Mouse (Mus musculus) MEL (cell line): ENCODE measurements around the gene Cdh4. TPM values are rescaled to one million over a fixed set of nuclear protein-coding genes. Genes with fewer than 3 reads are reported as not detected.

ENCODE experiments used
- DNase-seq: peaks from one replicate; pipeline ENCODE4 v3.0.0; 2011; ENCODE audit warnings: low read depth, low spot score
- H3K27ac ChIP-seq: 2 replicates; pipeline ENCODE4 v1.5.1; 2012; ENCODE audit warnings: low read depth, mild to moderate bottlenecking, control low read depth, low read length, moderate library complexity; ENCODE audit not compliant: control insufficient read depth
- H3K27me3 ChIP-seq, 2 experiments: fragments of 150-350 bp in 1 of 2; sonication (generic) in 1 of 2; 2 replicates each; pipeline ENCODE4 v1.6.1; 2012; ENCODE audit warnings: low read length in 2 of 2, mild to moderate bottlenecking in 2 of 2, improper control_type of control experiment in 1 of 2, moderate library complexity in 1 of 2; ENCODE audit not compliant: insufficient read depth in 2 of 2, control insufficient read depth in 1 of 2
- H3K36me3 ChIP-seq, 2 experiments: 2 replicates each; pipeline ENCODE4 v1.6.1; 2012 to 2014; ENCODE audit warnings: low read length in 2 of 2, improper control_type of control experiment in 1 of 2, inconsistent platforms in 1 of 2, mild to moderate bottlenecking in 1 of 2; ENCODE audit not compliant: insufficient read depth in 2 of 2, control insufficient read depth in 1 of 2
- H3K4me1 ChIP-seq, 2 experiments: fragments of 150-350 bp in 1 of 2; sonication (generic) in 1 of 2; 2 replicates each; pipeline ENCODE4 v1.6.1; 2012; ENCODE audit warnings: low read length in 2 of 2, improper control_type of control experiment in 1 of 2, mild to moderate bottlenecking in 1 of 2; ENCODE audit not compliant: insufficient read depth in 2 of 2, control insufficient read depth in 1 of 2
- H3K4me3 ChIP-seq, 2 experiments: fragments of 150-350 bp in 1 of 2; sonication (generic) in 1 of 2; 2 replicates each; pipeline ENCODE4 v1.5.1; 2012; ENCODE audit warnings: low read depth in 2 of 2, low read length in 2 of 2, mild to moderate bottlenecking in 2 of 2, moderate library complexity in 2 of 2, control low read depth in 1 of 2, improper control_type of control experiment in 1 of 2; ENCODE audit not compliant: control insufficient read depth in 1 of 2, insufficient read depth in 1 of 2
- H3K79me2 ChIP-seq: 2 replicates; pipeline ENCODE4 v1.6.1; 2012; ENCODE audit warnings: mild to moderate bottlenecking, low read length, moderate library complexity; ENCODE audit not compliant: control insufficient read depth, poor library complexity, insufficient read depth
- H3K9ac ChIP-seq: 2 replicates; pipeline ENCODE4 v1.6.1; 2012; ENCODE audit warnings: low read depth, mild to moderate bottlenecking, control low read depth, low read length, moderate library complexity; ENCODE audit not compliant: control insufficient read depth, poor library complexity, severe bottlenecking
- H3K9me3 ChIP-seq: fragments of 150-350 bp; sonication (generic); replicated peaks from 2 replicates; pipeline ENCODE4 v1.6.1; 2012; ENCODE audit warnings: mild to moderate bottlenecking, low read length, improper control_type of control experiment, moderate library complexity; ENCODE audit not compliant: insufficient read depth
- ELF1 ChIP-seq: IDR thresholded peaks from 2 replicates; pipeline ENCODE4 v1.6.1; 2014; ENCODE audit warnings: low read depth, mild to moderate bottlenecking, inconsistent platforms, low read length, improper control_type of control experiment, moderate library complexity
- ETS1 ChIP-seq: IDR thresholded peaks from 2 replicates; pipeline ENCODE4 v1.6.1; 2012; ENCODE audit warnings: low read depth, mild to moderate bottlenecking, inconsistent platforms, low read length, improper control_type of control experiment, moderate library complexity
- GATA1 ChIP-seq: IDR thresholded peaks from 2 replicates; pipeline ENCODE4 v1.6.1; 2011; ENCODE audit warnings: low read depth, low read length, improper control_type of control experiment
- HCFC1 ChIP-seq: IDR thresholded peaks from 2 replicates; pipeline ENCODE4 v1.6.1; 2012; ENCODE audit warnings: low read depth, mild to moderate bottlenecking, inconsistent platforms, low read length, improper control_type of control experiment, moderate library complexity
- KAT2A ChIP-seq: conservative IDR thresholded peaks from 2 replicates; pipeline ENCODE4 v1.6.1; 2012; ENCODE audit warnings: low read depth, low read length, improper control_type of control experiment, inconsistent platforms
- MAX ChIP-seq: IDR thresholded peaks from 2 replicates; pipeline ENCODE4 v1.6.1; 2011; ENCODE audit warnings: low read length, improper control_type of control experiment
- POLR2A ChIP-seq, 2 experiments: IDR thresholded peaks; 2 replicates each; pipeline ENCODE4 v1.6.1; 2011 to 2012; ENCODE audit warnings: low read length in 2 of 2, mild to moderate bottlenecking in 2 of 2, control low read depth in 1 of 2, improper control_type of control experiment in 1 of 2, low read depth in 1 of 2, moderate library complexity in 1 of 2; ENCODE audit not compliant: control insufficient read depth in 1 of 2, insufficient read depth in 1 of 2, poor library complexity in 1 of 2
- POLR2AphosphoS5 ChIP-seq: IDR thresholded peaks from 2 replicates; pipeline ENCODE4 v1.6.1; 2012; ENCODE audit warnings: low read depth, borderline replicate concordance, mild to moderate bottlenecking, inconsistent platforms, low read length, moderate library complexity, mixed read lengths
- SIN3A ChIP-seq: IDR thresholded peaks from 2 replicates; pipeline ENCODE4 v1.6.1; 2012; ENCODE audit warnings: low read length, improper control_type of control experiment, inconsistent platforms
- TAL1 ChIP-seq: IDR thresholded peaks from 2 replicates; pipeline ENCODE4 v1.6.1; 2012; ENCODE audit warnings: mild to moderate bottlenecking, inconsistent platforms, low read length, moderate library complexity, mixed read lengths
- TBP ChIP-seq: IDR thresholded peaks from 2 replicates; pipeline ENCODE4 v1.8.0; 2011; ENCODE audit warnings: low read depth, low read length, improper control_type of control experiment
- USF1 ChIP-seq: IDR thresholded peaks from 2 replicates; pipeline ENCODE4 v1.6.1; 2014; ENCODE audit warnings: low read depth, mild to moderate bottlenecking, inconsistent platforms, low read length, improper control_type of control experiment, moderate library complexity
- USF2 ChIP-seq, 2 experiments: IDR thresholded peaks; 2 replicates each; pipeline ENCODE4 v1.6.1; 2011 to 2012; ENCODE audit warnings: improper control_type of control experiment in 2 of 2, low read length in 2 of 2, borderline replicate concordance in 1 of 2, inconsistent platforms in 1 of 2, low read depth in 1 of 2, mild to moderate bottlenecking in 1 of 2; ENCODE audit not compliant: insufficient read depth in 1 of 2
- ZC3H11A ChIP-seq: IDR thresholded peaks from 2 replicates; pipeline ENCODE4 v1.6.1; 2012; ENCODE audit warnings: low read depth, mild to moderate bottlenecking, inconsistent platforms, low read length, improper control_type of control experiment
- ZKSCAN1 ChIP-seq: IDR thresholded peaks from 2 replicates; pipeline ENCODE4 v1.6.1; 2012; ENCODE audit warnings: low read depth, mild to moderate bottlenecking, inconsistent platforms, low read length, improper control_type of control experiment, moderate library complexity
- polyA plus RNA-seq, 2 experiments: library from polyadenylated mRNA; stranded (reverse) in 1 of 2; unstranded in 1 of 2; fragments of >175 nt in 1 of 2; fragments of >200 nt in 1 of 2; gene quantifications; 2 replicates each; pipeline versions ENCODE4 v1.2.1 to v1.2.4; 2012; ENCODE audit warnings: low replicate concordance in 2 of 2, low read depth in 1 of 2; ENCODE audit not compliant: insufficient read length in 2 of 2, insufficient read depth in 1 of 2, missing spikeins in 1 of 2
- total RNA-seq: library from RNA; depleted of rRNA; stranded (reverse); fragments of 300-350 nt; gene quantifications from 2 replicates; pipeline ENCODE4 v1.2.3, GENCODE M21; 2012

Gene Cdh4
- total and polyA plus RNA-seq, 3 experiments: not detected

GRCm38 (mm10) chr2:179937091-179937490 lies 494.9 kb downstream of the Cdh4 start:
- DNase-seq: no peak
- H3K9me3 ChIP-seq: no peaks in the 10 kb centered on the region
- no peak overlapping the region for H3K27ac ChIP-seq
- TF ChIP-seq TAL1 (no peak), POLR2AphosphoS5 (no peak), TBP (no peak), HCFC1 (no peak), MAX (no peak)
- no peaks in the 10 kb centered on the region for H3K27me3 ChIP-seq
- no peak overlapping the region for H3K9ac ChIP-seq
- H3K4me3 ChIP-seq: no peak overlapping the region
- H3K79me2 ChIP-seq: peaks cover 27% of the 10 kb centered on the region
- peaks cover 0 to 5% of the 10 kb centered on the region in 2 experiments; a peak in 2 of 4 replicates for H3K36me3 ChIP-seq
- peaks cover 0 to 3% of the 10 kb centered on the region in 2 experiments; a peak in 2 of 4 replicates for H3K4me1 ChIP-seq

DNA sequence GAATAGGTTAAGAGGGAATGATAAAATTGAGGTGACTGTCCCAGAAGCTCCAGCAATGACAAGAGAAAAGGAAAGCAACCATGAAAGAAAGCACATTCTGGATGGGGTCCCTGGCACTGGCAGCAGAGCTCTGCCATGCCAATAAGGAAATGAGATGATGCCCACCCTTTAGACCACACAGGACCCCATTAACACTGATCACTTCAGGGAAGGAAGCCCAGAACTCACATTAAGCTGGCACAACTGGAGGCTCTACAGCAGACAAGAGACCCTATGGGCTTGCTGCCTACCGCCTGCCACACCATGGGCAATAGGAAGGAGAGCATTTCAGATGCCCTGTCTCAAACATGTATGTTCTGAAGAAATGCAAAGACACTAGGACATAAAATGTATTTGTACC lies 499.5 kb downstream of the Cdh4 start:
- Histone ChIP-seq H3K9ac (no peak overlapping the region), H3K36me3 (peaks cover 0 to 3% of the 10 kb centered on the region in 2 experiments; a peak in 1 of 4 replicates), H3K27me3 (no peaks in the 10 kb centered on the region), H3K79me2 (peaks cover 67% of the 10 kb centered on the region), H3K4me1 (no peaks in the 10 kb centered on the region), H3K4me3 (no peak overlapping the region), H3K27ac (no peak overlapping the region), H3K9me3 (no peaks in the 10 kb centered on the region)
- DNase-seq: no peak
- TF ChIP-seq ZC3H11A: no peak
- TF ChIP-seq POLR2AphosphoS5: no peak
- no peak for TF ChIP-seq POLR2A (IDR thresholded peaks at IDR 0.05; ENCODE audit: control insufficient read depth in 1 of 2, insufficient read depth in 1 of 2, low read depth in 1 of 2, low read length in 2 of 2, poor library complexity in 1 of 2)
- no peak for TF ChIP-seq GATA1
- TF ChIP-seq USF2 (IDR thresholded peaks at IDR 0.05; ENCODE audit: borderline replicate concordance in 1 of 2, insufficient read depth in 1 of 2, low read depth in 1 of 2, low read length in 2 of 2): no peak

DNA sequence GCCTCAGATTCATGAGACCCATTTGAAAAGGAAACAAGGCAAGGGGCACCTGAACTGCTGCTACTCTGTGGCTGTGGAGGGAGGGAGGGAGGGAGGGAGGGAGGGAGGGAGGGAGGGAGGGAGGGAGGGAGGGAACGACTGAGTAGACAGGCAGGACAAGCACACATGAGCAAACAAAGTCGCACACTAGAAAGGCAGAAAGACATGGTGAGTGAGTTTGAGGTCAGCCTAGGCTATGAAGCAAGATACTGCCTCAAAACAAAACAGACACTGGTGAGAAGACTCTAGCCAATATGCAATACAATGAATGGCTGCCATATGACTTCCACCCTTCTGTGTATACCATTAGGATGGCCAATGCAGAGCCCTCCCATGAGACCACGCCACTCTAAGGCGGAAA lies 502.8 kb downstream of the Cdh4 start:
- H3K79me2 ChIP-seq: peaks cover 85% of the 10 kb centered on the region
- H3K27ac ChIP-seq: no peak overlapping the region
- H3K36me3 ChIP-seq: peaks cover 0 to 11% of the 10 kb centered on the region in 2 experiments; a peak in 2 of 4 replicates
- no peaks in the 10 kb centered on the region for H3K27me3 ChIP-seq
- H3K4me1 ChIP-seq: peaks cover 4 to 16% of the 10 kb centered on the region in 2 experiments
- no peak for TF ChIP-seq ETS1
- TF ChIP-seq SIN3A: no peak
- TF ChIP-seq MAX: no peak
- TF ChIP-seq USF1: no peak
- no peak for TF ChIP-seq TAL1
- no peak for TF ChIP-seq ZKSCAN1
- no peak for TF ChIP-seq KAT2A
- TF ChIP-seq ELF1: no peak
- no peak for TF ChIP-seq POLR2A (IDR thresholded peaks at IDR 0.05; ENCODE audit: control insufficient read depth in 1 of 2, insufficient read depth in 1 of 2, low read depth in 1 of 2, low read length in 2 of 2, poor library complexity in 1 of 2)
- no peak overlapping the region for H3K4me3 ChIP-seq
- no peak for DNase-seq
- no peaks in the 10 kb centered on the region for H3K9me3 ChIP-seq
- no peak overlapping the region for H3K9ac ChIP-seq
